Mouse (Mus musculus): ENCODE measurements around the gene Myo5c. TPM values are rescaled to one million over a fixed set of nuclear protein-coding genes. Genes with fewer than 3 reads are reported as not detected.
"Not testable (repeated sequence)": the region's sequence is repeated elsewhere in the genome, so short reads cannot be mapped to it uniquely, and the experiment has no call there.

Myo5c gene
- polyA plus RNA-seq, 1 experiment from 2014 or later = 1.9 TPM

- no peak for ATAC-seq
- Histone ChIP-seq H3K27me3 (replicated peaks; ENCODE audit: control insufficient read depth, insufficient read depth, low read length) (no peaks in the 10 kb centered on the region), H3K4me3 (ENCODE audit: low read depth, low read length) (no peak overlapping the region), H3K4me2 (replicated peaks; ENCODE audit: low read depth) (no peak overlapping the region), H3K9ac (ENCODE audit: low read depth, low read length) (no peak overlapping the region), H3K4me1 (replicated peaks; ENCODE audit: control insufficient read depth, insufficient read depth, low read length) (no peaks in the 10 kb centered on the region), H3K9me3 (ENCODE audit: control insufficient read depth) (no peaks in the 10 kb centered on the region), H3K27ac (ENCODE audit: low read depth, low read length) (no peak overlapping the region), H3K36me3 (ENCODE audit: control insufficient read depth, insufficient read depth) (no peaks in the 10 kb centered on the region)
- TF ChIP-seq CTCF (IDR thresholded peaks at IDR 0.05; ENCODE audit: low read depth) = no peak
Measured at GRCm38 (mm10) chr9:75248874-75249273, 17.1 kb downstream of the Myo5c start.

- not testable (repeated sequence) for H3K4me1 ChIP-seq (replicated peaks; ENCODE audit: control insufficient read depth, insufficient read depth, low read length); H3K36me3 ChIP-seq (ENCODE audit: control insufficient read depth, insufficient read depth); H3K9me3 ChIP-seq (ENCODE audit: control insufficient read depth); H3K4me3 ChIP-seq (ENCODE audit: low read depth, low read length); ATAC-seq; H3K9ac ChIP-seq (ENCODE audit: low read depth, low read length); H3K27me3 ChIP-seq (replicated peaks; ENCODE audit: control insufficient read depth, insufficient read depth, low read length); H3K27ac ChIP-seq (ENCODE audit: low read depth, low read length); H3K4me2 ChIP-seq (replicated peaks; ENCODE audit: low read depth)
- WGBS = 74% methylated on average over 6 of the region's 6 CpGs
Measured at GRCm38 (mm10) chr9:75253158-75253557, 21.3 kb downstream of the Myo5c start.

DNA sequence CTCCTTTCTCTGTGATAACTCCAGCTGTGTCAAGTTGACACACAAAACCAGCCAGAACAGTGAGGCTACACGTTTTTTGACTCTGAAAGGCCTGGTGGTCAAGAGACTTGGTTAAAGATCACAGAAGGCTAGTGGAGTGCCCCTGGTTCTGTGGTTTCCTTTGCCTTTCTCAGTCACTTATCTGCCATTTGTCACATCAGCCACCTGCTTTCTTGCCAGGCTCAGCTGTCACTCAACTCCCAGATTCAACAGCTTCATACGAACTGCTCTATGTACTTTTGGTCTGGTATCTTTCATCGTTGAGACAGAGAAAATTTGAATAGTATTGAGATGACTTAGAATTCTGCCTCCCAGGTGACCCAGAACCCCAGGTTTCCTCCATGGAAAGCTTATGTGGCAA is 21.9 kb downstream of the Myo5c start:
- WGBS = 62% methylated on average over 3 of the region's 3 CpGs
- H3K4me1 ChIP-seq (replicated peaks; ENCODE audit: control insufficient read depth, insufficient read depth, low read length) = no peaks in the 10 kb centered on the region
- H3K9ac ChIP-seq (ENCODE audit: low read depth, low read length) = no peak overlapping the region
- H3K9me3 ChIP-seq (ENCODE audit: control insufficient read depth) = no peaks in the 10 kb centered on the region
- no peak overlapping the region for H3K4me3 ChIP-seq (ENCODE audit: low read depth, low read length)
- no peak overlapping the region for H3K4me2 ChIP-seq (replicated peaks; ENCODE audit: low read depth)
- no peaks in the 10 kb centered on the region for H3K27me3 ChIP-seq (replicated peaks; ENCODE audit: control insufficient read depth, insufficient read depth, low read length)
- no peaks in the 10 kb centered on the region; the same call in 1 of the 2 replicates for H3K36me3 ChIP-seq (ENCODE audit: control insufficient read depth, insufficient read depth)
- no peak for ATAC-seq
- TF ChIP-seq CTCF (IDR thresholded peaks at IDR 0.05; ENCODE audit: low read depth) = no peak
- no peak overlapping the region for H3K27ac ChIP-seq (ENCODE audit: low read depth, low read length)

GRCm38 (mm10) chr9:75254196-75254955 is 22.6 kb downstream of the Myo5c start:
- TF ChIP-seq CTCF (IDR thresholded peaks at IDR 0.05; ENCODE audit: low read depth) = no peak
- no peak for ATAC-seq
- Histone ChIP-seq H3K36me3 (ENCODE audit: control insufficient read depth, insufficient read depth) (no peaks in the 10 kb centered on the region; the same call in 1 of the 2 replicates), H3K9ac (ENCODE audit: low read depth, low read length) (no peak overlapping the region), H3K9me3 (ENCODE audit: control insufficient read depth) (no peaks in the 10 kb centered on the region), H3K27ac (ENCODE audit: low read depth, low read length) (no peak overlapping the region), H3K4me1 (replicated peaks; ENCODE audit: control insufficient read depth, insufficient read depth, low read length) (no peaks in the 10 kb centered on the region), H3K4me2 (replicated peaks; ENCODE audit: low read depth) (no peak overlapping the region), H3K4me3 (ENCODE audit: low read depth, low read length) (no peak overlapping the region), H3K27me3 (replicated peaks; ENCODE audit: control insufficient read depth, insufficient read depth, low read length) (no peaks in the 10 kb centered on the region)
- WGBS = 70% methylated on average over 13 of the region's 13 CpGs

GRCm38 (mm10) chr9:75255820-75256545 is 24.2 kb downstream of the Myo5c start:
- no peak for TF ChIP-seq CTCF (IDR thresholded peaks at IDR 0.05; ENCODE audit: low read depth)
- 78% methylated on average over 14 of the region's 14 CpGs for WGBS
- H3K4me2 ChIP-seq (replicated peaks; ENCODE audit: low read depth) = no peak overlapping the region
- no peak overlapping the region for H3K27ac ChIP-seq (ENCODE audit: low read depth, low read length)
- H3K9me3 ChIP-seq (ENCODE audit: control insufficient read depth) = no peaks in the 10 kb centered on the region
- H3K4me3 ChIP-seq (ENCODE audit: low read depth, low read length) = no peak overlapping the region
- no peaks in the 10 kb centered on the region for H3K4me1 ChIP-seq (replicated peaks; ENCODE audit: control insufficient read depth, insufficient read depth, low read length)
- H3K9ac ChIP-seq (ENCODE audit: low read depth, low read length) = no peak overlapping the region
- ATAC-seq = no peak
- no peaks in the 10 kb centered on the region; the same call in 1 of the 2 replicates for H3K36me3 ChIP-seq (ENCODE audit: control insufficient read depth, insufficient read depth)
- no peaks in the 10 kb centered on the region for H3K27me3 ChIP-seq (replicated peaks; ENCODE audit: control insufficient read depth, insufficient read depth, low read length)

DNA sequence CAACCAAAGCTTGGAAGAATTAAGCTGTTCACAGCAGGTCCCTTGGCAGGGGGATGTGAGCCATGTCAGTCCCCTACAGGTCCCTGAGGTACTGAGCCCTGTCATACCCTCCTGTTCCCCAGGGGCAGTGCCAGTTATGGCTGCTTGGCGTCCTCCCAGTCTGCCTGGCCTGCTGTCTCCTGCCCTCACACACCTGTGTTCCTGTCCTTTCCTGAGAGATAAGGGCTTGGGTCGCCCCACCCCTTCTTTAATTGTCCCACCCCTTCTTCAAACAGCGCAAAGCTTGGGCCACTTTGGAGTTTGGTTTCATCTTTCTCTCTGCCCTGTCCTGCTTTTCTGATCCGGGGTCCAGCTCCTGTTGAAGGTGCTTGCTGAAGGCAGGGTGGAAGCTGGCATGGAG is 27.0 kb downstream of the Myo5c start:
- no peaks in the 10 kb centered on the region; the same call in 1 of the 2 replicates for H3K36me3 ChIP-seq (ENCODE audit: control insufficient read depth, insufficient read depth)
- H3K27me3 ChIP-seq (replicated peaks; ENCODE audit: control insufficient read depth, insufficient read depth, low read length) = no peaks in the 10 kb centered on the region
- peak; percentile 32 for ATAC-seq
- no peak for TF ChIP-seq CTCF (IDR thresholded peaks at IDR 0.05; ENCODE audit: low read depth)
- no peak overlapping the region for H3K9ac ChIP-seq (ENCODE audit: low read depth, low read length)
- no peaks in the 10 kb centered on the region for H3K4me1 ChIP-seq (replicated peaks; ENCODE audit: control insufficient read depth, insufficient read depth, low read length)
- no peak overlapping the region for H3K4me2 ChIP-seq (replicated peaks; ENCODE audit: low read depth)
- no peak overlapping the region for H3K4me3 ChIP-seq (ENCODE audit: low read depth, low read length)
- WGBS = 41% methylated on average over 4 of the region's 4 CpGs
- H3K27ac ChIP-seq (ENCODE audit: low read depth, low read length) = no peak overlapping the region
- no peaks in the 10 kb centered on the region for H3K9me3 ChIP-seq (ENCODE audit: control insufficient read depth)

All from intestine, postnatal 0 days (tissue).